Mouse (Mus musculus) liver, embryonic 16.5 days (tissue): ENCODE results near the gene Wbp2. TPM values are rescaled to one million over a fixed set of nuclear protein-coding genes. Genes with fewer than 3 reads are reported as not detected.

Source experiments
- ATAC-seq: fragments of 200-750 bp; cut with Nextera tagmentation; 2 replicates; pipeline ENCODE4 v1.8.0; 2017; ENCODE audit warnings: low read depth, mild to moderate bottlenecking, moderate number of reproducible peaks, moderate library complexity
- H3K27ac ChIP-seq: fragments of 300-500 bp; sonication (generic); 2 replicates; pipeline ENCODE4 v1.5.1; 2014; ENCODE audit warnings: mild to moderate bottlenecking, low read length
- H3K27me3 ChIP-seq: fragments of 300-500 bp; sonication (generic); 2 replicates; pipeline ENCODE4 v1.6.1; 2014; ENCODE audit warnings: low read depth, low read length, mixed read lengths; ENCODE audit not compliant: control insufficient read depth, insufficient read depth
- H3K36me3 ChIP-seq: fragments of 300-500 bp; sonication (generic); 2 replicates; pipeline ENCODE4 v1.6.1; 2014; ENCODE audit warnings: mild to moderate bottlenecking; ENCODE audit not compliant: control insufficient read depth, insufficient read depth
- H3K4me1 ChIP-seq: fragments of 300-500 bp; sonication (generic); 2 replicates; pipeline ENCODE4 v1.6.1; 2014; ENCODE audit warnings: low read depth, low read length, mixed read lengths; ENCODE audit not compliant: control insufficient read depth
- H3K4me2 ChIP-seq: fragments of 300-500 bp; sonication (generic); 2 replicates; pipeline ENCODE4 v1.6.1; 2014; ENCODE audit warnings: low read depth, low read length, mixed read lengths
- H3K4me3 ChIP-seq: fragments of 300-500 bp; sonication (generic); 2 replicates; pipeline ENCODE4 v1.5.1; 2014; ENCODE audit warnings: low read depth, mild to moderate bottlenecking, low read length
- H3K9ac ChIP-seq: fragments of 300-500 bp; sonication (generic); 2 replicates; pipeline ENCODE4 v1.6.1; 2014; ENCODE audit warnings: low read depth, low read length
- H3K9me3 ChIP-seq: fragments of 300-500 bp; sonication (generic); replicated peaks from 2 replicates; pipeline ENCODE4 v1.6.1; 2016; ENCODE audit warnings: low read length; ENCODE audit not compliant: control insufficient read depth
- WGBS: fragments of 180-500 bp; shearing (Covaris S2); extraction: QIAGEN DNeasy Blood & Tissue Kit; methylation state at CpG from one replicate; pipeline ENCODE4 v1.1.7; 2014; ENCODE audit not compliant: insufficient replicate concordance; 5-methylcytosine and 5-hydroxymethylcytosine counted together
- polyA plus RNA-seq: library from polyadenylated mRNA; unstranded; fragments of >200 nt; fragmentation: Nextera tagmentation; extraction: Ambion mirVana; gene quantifications from 2 replicates; pipeline ENCODE4 v1.2.1, GENCODE M21; 2015

Gene Wbp2
- polyA plus RNA-seq, 1 experiment from 2014 or later, result 110 TPM

DNA sequence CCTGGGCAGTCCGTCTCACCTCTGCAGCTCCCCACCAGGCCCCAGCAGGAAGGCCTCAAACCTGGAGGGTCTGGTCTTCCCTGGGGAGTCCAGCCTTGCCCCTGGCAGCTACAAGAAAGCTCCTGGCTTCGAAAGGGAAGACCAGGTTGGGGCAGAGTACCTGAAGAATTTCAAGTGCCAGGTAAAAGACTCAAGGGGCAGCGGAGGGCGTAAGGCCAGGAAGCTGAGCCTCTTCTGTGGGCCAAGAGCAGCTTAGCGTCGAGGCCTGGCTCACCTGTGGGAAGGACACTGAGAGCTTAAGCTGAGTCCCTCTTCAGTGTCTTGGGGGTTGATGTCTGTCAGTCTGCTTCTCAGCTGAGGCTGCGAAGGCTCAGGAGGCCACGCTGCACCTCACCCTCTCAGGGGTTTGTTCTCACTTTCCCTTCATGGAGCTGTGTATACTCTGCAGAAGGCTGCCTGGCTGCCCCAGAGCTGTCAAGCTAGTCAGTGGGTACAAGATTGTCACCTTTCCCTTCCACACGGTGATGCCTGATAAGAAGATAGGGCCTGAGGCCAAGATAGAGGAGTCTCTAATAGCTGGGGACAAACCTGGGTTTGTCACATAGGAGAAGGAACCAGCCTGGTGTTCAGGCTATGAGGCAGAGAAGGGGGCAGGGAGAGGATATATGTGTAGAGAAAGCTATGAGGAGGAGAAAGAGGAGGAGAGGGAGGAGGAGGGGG, 33.1 kb downstream of the Wbp2 start:
- no peak overlapping the region for H3K9ac ChIP-seq
- no peak overlapping the region for H3K27ac ChIP-seq
- peak; percentile 39 for ATAC-seq
- H3K9me3 ChIP-seq, result no peaks in the 10 kb centered on the region
- WGBS, result 74% methylated on average over 9 of the region's 9 CpGs
- H3K27me3 ChIP-seq, result no peaks in the 10 kb centered on the region
- H3K4me3 ChIP-seq, result no peak overlapping the region
- H3K4me2 ChIP-seq, result no peak overlapping the region
- peaks cover 41% of the 10 kb centered on the region for H3K4me1 ChIP-seq
- peaks cover 47% of the 10 kb centered on the region for H3K36me3 ChIP-seq

DNA sequence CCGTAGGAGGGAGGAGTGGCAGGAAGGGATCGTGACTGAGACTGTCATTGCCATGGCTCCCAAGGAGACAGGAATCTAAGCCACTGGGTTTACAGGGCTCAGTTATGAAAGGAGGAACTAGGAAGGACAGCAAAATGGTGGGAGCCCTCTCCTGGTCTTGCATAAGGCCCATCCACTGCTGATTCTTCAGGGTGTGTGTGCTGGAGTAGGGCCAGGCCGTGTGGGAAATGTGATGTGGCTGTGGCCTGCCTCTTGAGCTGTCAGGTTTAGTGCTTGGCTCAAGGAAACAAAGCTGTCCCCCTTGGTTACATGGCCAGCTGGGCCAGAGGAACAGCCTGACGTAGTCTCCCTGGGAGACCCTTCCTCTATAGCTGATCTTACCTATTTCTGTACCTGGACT, 36.6 kb downstream of the Wbp2 start:
- WGBS, result 81% methylated on average over 4 of the region's 4 CpGs
- Histone ChIP-seq H3K36me3 (peaks cover 37% of the 10 kb centered on the region), H3K27me3 (no peaks in the 10 kb centered on the region), H3K4me1 (peaks cover 11% of the 10 kb centered on the region), H3K4me3 (no peak overlapping the region), H3K9me3 (no peaks in the 10 kb centered on the region), H3K27ac (no peak overlapping the region), H3K4me2 (no peak overlapping the region), H3K9ac (no peak overlapping the region)
- ATAC-seq, result no peak

DNA sequence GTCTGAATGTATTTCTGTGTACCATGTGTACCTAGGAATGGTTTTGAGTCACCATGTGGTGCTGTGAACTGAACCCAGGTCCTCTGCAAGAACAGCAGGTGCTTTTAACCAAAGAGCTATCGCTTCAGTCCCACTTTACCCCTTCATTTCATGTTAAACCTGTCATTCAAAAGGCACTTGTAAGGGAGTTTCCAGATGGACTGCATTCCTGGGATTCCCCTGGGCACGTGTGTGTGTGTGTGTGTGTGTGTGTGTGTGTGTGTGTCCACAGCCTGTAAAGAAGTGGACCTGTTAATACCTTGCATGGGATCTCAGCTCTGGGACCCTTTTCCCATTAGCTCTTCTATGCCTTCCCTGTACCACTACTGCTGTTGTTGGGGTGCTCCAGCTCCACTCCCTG, 37.2 kb downstream of the Wbp2 start:
- Histone ChIP-seq H3K4me2 (no peak overlapping the region), H3K9me3 (no peaks in the 10 kb centered on the region), H3K4me1 (peaks cover 11% of the 10 kb centered on the region), H3K27me3 (no peaks in the 10 kb centered on the region), H3K27ac (no peak overlapping the region), H3K9ac (no peak overlapping the region), H3K4me3 (no peak overlapping the region), H3K36me3 (peaks cover 31% of the 10 kb centered on the region)
- ATAC-seq, result no peak
- 81% methylated on average over 2 of the region's 2 CpGs for WGBS

DNA sequence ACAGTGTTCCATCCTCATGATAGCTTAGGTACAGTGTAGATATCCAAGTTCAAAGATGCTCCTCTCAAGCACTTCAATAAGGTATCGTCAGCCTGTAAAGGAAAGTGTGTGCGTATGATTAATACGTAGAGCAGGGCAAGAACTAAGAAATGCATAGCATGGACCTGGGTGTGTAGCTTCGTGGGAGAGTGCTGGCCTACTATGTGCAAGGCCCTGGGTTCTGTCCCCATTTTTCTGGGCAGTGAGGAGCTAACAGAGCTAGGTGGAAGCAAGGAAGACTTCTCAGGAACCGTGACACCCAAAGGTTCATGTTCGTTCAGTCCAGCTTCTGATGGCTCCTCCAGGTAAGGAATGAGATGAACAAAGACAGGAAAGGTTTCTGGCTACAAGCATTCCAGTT, 41.6 kb downstream of the Wbp2 start:
- no peaks in the 10 kb centered on the region for H3K9me3 ChIP-seq
- no peak for ATAC-seq
- peaks cover 30% of the 10 kb centered on the region for H3K36me3 ChIP-seq
- no peaks in the 10 kb centered on the region; the same call in 1 of the 2 replicates for H3K4me1 ChIP-seq
- H3K9ac ChIP-seq, result no peak overlapping the region
- no peak overlapping the region for H3K27ac ChIP-seq
- H3K27me3 ChIP-seq, result no peaks in the 10 kb centered on the region
- WGBS, result 84% methylated on average over 6 of the region's 6 CpGs
- no peak overlapping the region for H3K4me2 ChIP-seq
- H3K4me3 ChIP-seq, result no peak overlapping the region

DNA sequence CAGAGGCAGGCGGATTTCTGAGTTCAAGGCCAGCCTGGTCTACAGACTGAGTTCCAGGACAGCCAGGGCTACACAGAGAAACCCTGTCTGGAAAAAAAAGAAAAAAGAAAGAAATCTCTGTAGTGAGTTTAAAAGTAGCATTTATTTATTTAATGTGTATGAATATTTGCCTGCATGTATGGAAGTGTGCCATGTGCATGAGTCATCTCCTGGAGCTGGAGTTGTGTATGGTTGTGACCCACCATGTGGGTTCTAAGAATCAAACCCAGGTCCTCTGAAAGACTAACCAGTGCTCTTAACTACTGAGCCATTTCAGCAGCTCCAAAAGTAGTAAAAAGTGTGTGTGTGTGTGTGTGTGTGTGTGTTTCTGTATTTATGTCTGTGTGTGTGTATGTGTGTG, 43.5 kb downstream of the Wbp2 start:
- H3K36me3 ChIP-seq, result peaks cover 15% of the 10 kb centered on the region
- no peaks in the 10 kb centered on the region for H3K9me3 ChIP-seq
- H3K27ac ChIP-seq, result no peak overlapping the region
- no peaks in the 10 kb centered on the region for H3K27me3 ChIP-seq
- H3K4me3 ChIP-seq, result no peak overlapping the region
- no peak for ATAC-seq
- 93% methylated on average over 1 of the region's 1 CpGs for WGBS
- H3K4me2 ChIP-seq, result no peak overlapping the region
- no peaks in the 10 kb centered on the region; the same call in 1 of the 2 replicates for H3K4me1 ChIP-seq
- H3K9ac ChIP-seq, result no peak overlapping the region

DNA sequence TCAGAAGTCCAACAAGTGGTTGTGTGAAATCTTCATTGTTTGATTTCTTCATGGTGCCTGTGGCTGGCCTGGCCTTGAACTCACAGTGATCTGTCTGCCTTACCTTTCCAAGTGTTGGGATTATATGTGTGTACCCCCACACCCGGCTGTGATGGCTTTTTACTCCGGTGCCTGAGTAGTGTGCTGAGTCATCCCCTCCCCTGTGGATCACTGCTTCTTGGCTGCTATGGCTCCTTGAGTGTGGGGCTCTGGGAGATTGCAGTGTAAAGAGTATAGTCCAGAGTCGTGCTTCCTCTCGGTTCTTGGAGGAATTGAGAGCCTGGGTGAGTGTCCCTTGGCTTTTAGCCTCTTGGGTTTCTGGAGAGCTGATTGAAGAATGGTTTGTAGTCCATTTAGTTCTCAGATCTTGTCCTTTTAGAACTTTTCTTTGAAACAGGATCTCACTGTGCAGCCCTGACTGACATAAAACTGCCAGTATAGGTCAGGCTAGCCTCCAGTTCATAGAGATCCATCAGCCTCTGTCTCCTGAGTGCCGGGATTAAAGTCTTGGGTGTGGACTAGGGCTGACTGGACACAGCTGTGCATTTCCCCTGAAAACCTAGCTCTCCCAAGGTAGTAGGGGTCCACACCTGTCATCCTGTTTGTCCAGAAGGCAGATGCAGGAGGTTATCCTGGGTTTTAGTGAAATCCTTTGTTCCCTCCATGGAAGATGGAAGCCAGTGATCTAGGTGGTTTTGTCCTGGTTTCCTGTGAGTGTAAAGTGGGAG, 44.2 kb downstream of the Wbp2 start:
- Histone ChIP-seq H3K27ac (no peak overlapping the region), H3K9me3 (no peaks in the 10 kb centered on the region), H3K9ac (no peak overlapping the region), H3K27me3 (no peaks in the 10 kb centered on the region), H3K4me3 (no peak overlapping the region), H3K4me1 (no peaks in the 10 kb centered on the region; the same call in 1 of the 2 replicates), H3K36me3 (peaks cover 12% of the 10 kb centered on the region), H3K4me2 (no peak overlapping the region)
- ATAC-seq, result no peak
- 63% methylated on average over 5 of the region's 5 CpGs for whole genome bisulfite sequencing

DNA sequence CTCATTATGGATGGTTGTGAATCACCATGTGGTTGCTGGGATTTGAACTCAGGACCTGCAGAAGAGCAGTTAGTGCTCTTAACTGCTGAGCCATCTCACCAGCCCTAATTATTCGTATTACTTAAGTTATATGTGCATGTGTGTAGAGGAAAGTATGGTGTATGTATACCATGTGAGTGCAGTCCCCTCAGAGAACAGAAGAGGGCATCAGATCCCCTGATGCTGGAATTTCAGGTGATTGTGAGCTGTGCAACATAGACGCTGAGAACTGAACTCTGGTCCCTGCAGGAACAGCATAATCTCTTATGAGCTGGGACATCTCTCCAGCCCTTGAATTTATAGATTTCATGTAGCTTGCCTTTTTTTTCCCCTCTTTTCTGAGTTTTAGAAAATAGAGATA, 45.0 kb downstream of the Wbp2 start:
- Histone ChIP-seq H3K36me3 (peaks cover 12% of the 10 kb centered on the region), H3K9ac (no peak overlapping the region), H3K27me3 (no peaks in the 10 kb centered on the region), H3K4me2 (no peak overlapping the region), H3K4me1 (no peaks in the 10 kb centered on the region; the same call in 1 of the 2 replicates), H3K27ac (no peak overlapping the region), H3K4me3 (no peak overlapping the region), H3K9me3 (no peaks in the 10 kb centered on the region)
- no peak for ATAC-seq
- 85% methylated on average over 2 of the region's 2 CpGs for WGBS

DNA sequence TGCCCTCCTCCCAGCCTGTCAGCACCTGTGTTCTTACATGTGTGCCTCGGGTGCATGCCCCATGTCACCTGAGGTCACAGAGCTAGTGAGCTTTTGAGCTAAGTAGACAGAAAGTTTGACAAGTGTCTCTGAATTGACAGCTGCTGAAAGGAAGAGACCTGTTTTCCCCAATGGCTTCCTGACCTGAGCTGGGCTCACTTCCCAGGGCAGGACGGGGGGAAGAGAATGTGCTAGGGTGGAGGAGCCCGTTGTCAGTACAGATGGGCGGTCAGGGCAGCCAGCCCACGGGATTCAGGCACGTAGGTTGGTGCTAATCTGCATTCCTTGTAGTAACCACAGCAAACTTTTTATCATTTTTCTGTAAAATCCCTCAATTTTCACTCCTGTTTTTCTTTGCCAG, 46.2 kb downstream of the Wbp2 start:
- WGBS, result 75% methylated on average over 6 of the region's 6 CpGs
- Histone ChIP-seq H3K4me2 (no peak overlapping the region), H3K9me3 (no peaks in the 10 kb centered on the region), H3K27me3 (no peaks in the 10 kb centered on the region), H3K4me1 (no peaks in the 10 kb centered on the region; the same call in 1 of the 2 replicates), H3K36me3 (peaks cover 12% of the 10 kb centered on the region), H3K27ac (no peak overlapping the region), H3K9ac (no peak overlapping the region), H3K4me3 (no peak overlapping the region)
- no peak for ATAC-seq

DNA sequence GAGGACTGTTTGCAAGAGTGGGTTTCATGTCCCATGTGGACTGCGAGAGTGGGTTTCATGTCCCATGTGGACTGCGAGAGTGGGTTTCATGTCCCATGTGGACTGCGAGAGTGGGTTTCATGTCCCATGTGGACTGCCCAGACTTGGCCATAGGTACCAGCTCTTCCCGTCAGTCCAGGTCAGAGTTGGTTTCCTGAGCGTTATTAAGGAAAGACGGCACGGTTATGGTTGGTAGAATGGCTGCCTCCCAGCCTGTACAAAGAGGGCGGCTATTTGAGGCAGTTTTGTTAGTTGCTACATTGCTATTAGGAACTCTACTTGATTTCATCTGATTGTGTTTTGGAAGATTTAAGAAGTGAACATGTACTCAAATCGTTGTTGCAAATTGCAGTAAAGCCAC, 49.0 kb downstream of the Wbp2 start:
- H3K4me2 ChIP-seq, result no peak overlapping the region
- peaks cover 12% of the 10 kb centered on the region for H3K36me3 ChIP-seq
- WGBS, result 85% methylated on average over 9 of the region's 9 CpGs
- no peaks in the 10 kb centered on the region for H3K9me3 ChIP-seq
- no peak for ATAC-seq
- H3K27me3 ChIP-seq, result no peaks in the 10 kb centered on the region
- no peak overlapping the region for H3K27ac ChIP-seq
- H3K4me1 ChIP-seq, result peaks cover 6% of the 10 kb centered on the region
- H3K4me3 ChIP-seq, result no peak overlapping the region
- H3K9ac ChIP-seq, result no peak overlapping the region
